Mouse (Mus musculus) kidney, postnatal 0 days (tissue): ENCODE results near the gene Slc35e4. TPM values are rescaled to one million over a fixed set of nuclear protein-coding genes. Genes with fewer than 3 reads are reported as not detected.

ENCODE experiments used
- ATAC-seq: fragments of 200-750 bp; cut with Nextera tagmentation; replicated peaks from 2 replicates; pipeline ENCODE4 v1.8.0; 2017; ENCODE audit warnings: low read depth, moderate number of reproducible peaks, moderate TSS enrichment, moderate library complexity; ENCODE audit not compliant: low FRiP score
- DNase-seq: peaks from one replicate; pipeline ENCODE4 v3.0.0-alpha.2; 2016; ENCODE audit warnings: low spot score
- H3K27ac ChIP-seq: fragments of 300-500 bp; sonication (generic); 2 replicates; pipeline ENCODE4 v1.5.1; 2014; ENCODE audit warnings: mild to moderate bottlenecking
- H3K27me3 ChIP-seq: fragments of 300-500 bp; sonication (generic); 2 replicates; pipeline ENCODE4 v1.6.1; 2014; ENCODE audit warnings: low read length, mixed read lengths; ENCODE audit not compliant: insufficient read depth
- H3K36me3 ChIP-seq: fragments of 300-500 bp; sonication (generic); 2 replicates; pipeline ENCODE4 v1.6.1; 2014; ENCODE audit warnings: low read length, mixed read lengths; ENCODE audit not compliant: insufficient read depth
- H3K4me1 ChIP-seq: fragments of 300-500 bp; sonication (generic); replicated peaks from 2 replicates; pipeline ENCODE4 v1.6.1; 2014; ENCODE audit warnings: antibody characterized with exemption, low read length, mixed read lengths; ENCODE audit not compliant: insufficient read depth
- H3K4me2 ChIP-seq: fragments of 300-500 bp; sonication (generic); 2 replicates; pipeline ENCODE4 v1.6.1; 2014; ENCODE audit warnings: mild to moderate bottlenecking, low read length, moderate library complexity, mixed read lengths
- H3K4me3 ChIP-seq: fragments of 300-500 bp; sonication (generic); replicated peaks from 2 replicates; pipeline ENCODE4 v1.5.1; 2014; ENCODE audit warnings: low read depth, low read length
- H3K9ac ChIP-seq: fragments of 300-500 bp; sonication (generic); 2 replicates; pipeline ENCODE4 v1.6.1; 2014; ENCODE audit warnings: low read depth, low read length
- H3K9me3 ChIP-seq: fragments of 300-500 bp; sonication (generic); replicated peaks from 2 replicates; pipeline ENCODE4 v1.6.1; 2016; ENCODE audit warnings: low read length, inconsistent platforms, mixed read lengths
- CTCF ChIP-seq: IDR thresholded peaks from 2 replicates; pipeline ENCODE4 v1.5.1; 2016; ENCODE audit warnings: antibody characterized with exemption, low read depth, mild to moderate bottlenecking, moderate library complexity
- whole genome bisulfite sequencing: fragments of 180-500 bp; shearing (Covaris S2); extraction: QIAGEN DNeasy Blood & Tissue Kit; methylation state at CpG from one replicate; pipeline ENCODE4 v1.1.7; 2014; 5-methylcytosine and 5-hydroxymethylcytosine counted together
- polyA plus RNA-seq: library from polyadenylated mRNA; unstranded; fragments of >200 nt; fragmentation: Nextera tagmentation; extraction: Ambion mirVana; gene quantifications from 2 replicates; pipeline ENCODE4 v1.2.1, GENCODE M21; 2015

Slc35e4 gene
- polyA plus RNA-seq, 1 experiment from 2014 or later = 6.6 TPM

GRCm38 (mm10) chr11:3946386-3946785, 31.9 kb upstream of the Slc35e4 start:
- no peak overlapping the region for H3K4me2 ChIP-seq
- no peaks in the 10 kb centered on the region for H3K27me3 ChIP-seq
- H3K4me1 ChIP-seq = no peaks in the 10 kb centered on the region
- H3K36me3 ChIP-seq = no peaks in the 10 kb centered on the region
- no peaks in the 10 kb centered on the region for H3K9me3 ChIP-seq
- no peak for TF ChIP-seq CTCF
- H3K27ac ChIP-seq = no peak overlapping the region
- H3K9ac ChIP-seq = no peak overlapping the region
- DNase-seq (no peak), ATAC-seq (no peak)
- H3K4me3 ChIP-seq = no peak overlapping the region
- WGBS = 19% methylated on average over 1 of the region's 1 CpGs

- TF ChIP-seq CTCF = no peak
- no peak for ATAC-seq
- no peak for DNase-seq
- H3K9me3 ChIP-seq = no peaks in the 10 kb centered on the region
- no peaks in the 10 kb centered on the region for H3K36me3 ChIP-seq
- no peak overlapping the region for H3K9ac ChIP-seq
- H3K27ac ChIP-seq = no peak overlapping the region
- no peaks in the 10 kb centered on the region for H3K27me3 ChIP-seq
- 84% methylated on average over 7 of the region's 7 CpGs for WGBS
- H3K4me1 ChIP-seq = no peaks in the 10 kb centered on the region
- H3K4me2 ChIP-seq = no peak overlapping the region
- no peak overlapping the region for H3K4me3 ChIP-seq
Measured at GRCm38 (mm10) chr11:3941371-3941770, 26.9 kb upstream of the Slc35e4 start.

- H3K4me1 ChIP-seq = 0 out of 2 replicates have a peak, but pooled peaks cover under 1% of the 10 kb centered on the region
- H3K36me3 ChIP-seq = no peaks in the 10 kb centered on the region
- WGBS = 74% methylated on average over 13 of the region's 13 CpGs
- H3K4me2 ChIP-seq = no peak overlapping the region
- no peak overlapping the region for H3K9ac ChIP-seq
- H3K9me3 ChIP-seq = no peaks in the 10 kb centered on the region
- no peaks in the 10 kb centered on the region for H3K27me3 ChIP-seq
- H3K4me3 ChIP-seq = no peak overlapping the region
- H3K27ac ChIP-seq = peak overlapping the region; percentile 68
- TF ChIP-seq CTCF = no peak
- peak; percentile 81; the same call in 1 of the 2 replicates for ATAC-seq
- DNase-seq = no peak
Measured at GRCm38 (mm10) chr11:3937321-3937874, 22.9 kb upstream of the Slc35e4 start.

GRCm38 (mm10) chr11:3936318-3936717, 21.9 kb upstream of the Slc35e4 start:
- Histone ChIP-seq H3K27me3 (no peaks in the 10 kb centered on the region), H3K4me3 (no peak overlapping the region), H3K9me3 (no peaks in the 10 kb centered on the region), H3K4me1 (0 out of 2 replicates have a peak, but pooled peaks cover 7% of the 10 kb centered on the region), H3K36me3 (no peaks in the 10 kb centered on the region), H3K9ac (no peak overlapping the region), H3K4me2 (no peak overlapping the region), H3K27ac (no peak overlapping the region)
- no peak for DNase-seq
- no peak for ATAC-seq
- no peak for TF ChIP-seq CTCF
- WGBS = 84% methylated on average over 3 of the region's 3 CpGs

- H3K27me3 ChIP-seq = no peaks in the 10 kb centered on the region
- no peak overlapping the region for H3K9ac ChIP-seq
- no peak for TF ChIP-seq CTCF
- DNase-seq (no peak), ATAC-seq (no peak)
- no peak overlapping the region for H3K4me3 ChIP-seq
- no peak overlapping the region for H3K4me2 ChIP-seq
- 60% methylated on average over 4 of the region's 4 CpGs for WGBS
- no peaks in the 10 kb centered on the region for H3K36me3 ChIP-seq
- H3K27ac ChIP-seq = no peak overlapping the region
- H3K9me3 ChIP-seq = no peaks in the 10 kb centered on the region
- 0 out of 2 replicates have a peak, but pooled peaks cover 12% of the 10 kb centered on the region for H3K4me1 ChIP-seq
Measured at GRCm38 (mm10) chr11:3935135-3935534, 20.7 kb upstream of the Slc35e4 start.

- Histone ChIP-seq H3K4me3 (no peak overlapping the region), H3K27ac (no peak overlapping the region), H3K9me3 (no peaks in the 10 kb centered on the region), H3K27me3 (no peaks in the 10 kb centered on the region), H3K4me2 (no peak overlapping the region), H3K4me1 (0 out of 2 replicates have a peak, but pooled peaks cover 12% of the 10 kb centered on the region), H3K9ac (no peak overlapping the region), H3K36me3 (no peaks in the 10 kb centered on the region)
- no peak for DNase-seq
- no peak for TF ChIP-seq CTCF
- ATAC-seq = no peak
- WGBS = 87% methylated on average over 9 of the region's 9 CpGs
Measured at GRCm38 (mm10) chr11:3933756-3934285, 19.4 kb upstream of the Slc35e4 start.
